In the genomic region with DNA sequence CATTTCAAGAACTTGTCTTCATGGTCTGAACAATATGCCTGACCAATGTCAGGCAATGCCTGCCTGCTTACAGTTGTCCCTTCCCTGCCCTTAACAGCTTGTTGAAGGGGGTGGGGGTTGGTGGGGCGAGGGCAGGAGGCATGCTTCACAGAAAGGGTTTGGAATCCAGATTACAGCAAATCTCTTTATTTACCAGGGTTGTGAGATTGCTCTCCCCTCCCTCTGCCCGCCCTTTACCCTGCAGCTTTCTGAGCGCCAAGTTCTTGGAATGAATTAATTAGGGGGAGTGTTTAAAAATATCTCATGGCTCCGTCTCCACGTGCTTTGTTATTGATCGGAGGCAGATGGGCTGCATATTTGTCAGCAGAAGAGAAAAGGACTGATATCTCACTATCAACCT, we compare ENCODE assay signal across 12 mouse cellular contexts. TPM values are rescaled to one million over a fixed set of nuclear protein-coding genes. Genes with fewer than 3 reads are reported as not detected.
DNase-seq lines count a peak whose midpoint lies in the region; ATAC-seq lines count a peak whose summit lies in the region.
"Had no signal": no experiment of that assay in that cellular context is flagged by ENCODE, and none has a peak within 500 bp of the region (broad histone marks: within the 10 kb centered on the region; RNA-seq: fewer than 3 reads in every experiment).

No protein-coding gene starts in this region.

- H3K27me3 ChIP-seq in heart, embryonic 14.5 days (ENCODE audit: control insufficient read depth, insufficient read depth, low read length) = peaks cover 26% of the 10 kb centered on the region
- peaks cover 26% of the 10 kb centered on the region for H3K27me3 ChIP-seq in heart, embryonic 10.5 days (ENCODE audit: insufficient read depth, poor library complexity, severe bottlenecking)
- peaks cover 9% of the 10 kb centered on the region; the same call in 1 of the 2 replicates for H3K27me3 ChIP-seq in hindbrain, embryonic 12.5 days
- no peaks in the 10 kb centered on the region for H3K27me3 ChIP-seq in midbrain, embryonic 16.5 days (ENCODE audit: control insufficient read depth, insufficient read depth, low read depth, low read length)
- H3K27me3 ChIP-seq in kidney, embryonic 14.5 days (ENCODE audit: control insufficient read depth, insufficient read depth, low read length) = peaks cover 23% of the 10 kb centered on the region

- 25% methylated on average over 6 of the region's 6 CpGs for WGBS in heart, embryonic 14.5 days
- 21% methylated on average over 6 of the region's 6 CpGs for WGBS in heart, embryonic 10.5 days
- 20% methylated on average over 6 of the region's 6 CpGs for WGBS in hindbrain, embryonic 12.5 days
- 7% methylated on average over 6 of the region's 6 CpGs for WGBS in midbrain, embryonic 16.5 days
- 39% methylated on average over 6 of the region's 6 CpGs for WGBS in kidney, embryonic 14.5 days

- peaks cover 2 to 3% of the 10 kb centered on the region in 2 experiments; a peak in 1 of 4 replicates for H3K4me1 ChIP-seq in heart, embryonic 14.5 days (ENCODE audit: control insufficient read depth in 2 of 2, insufficient read depth in 2 of 2, low read length in 2 of 2)
- peaks cover 19% of the 10 kb centered on the region for H3K4me1 ChIP-seq in heart, embryonic 10.5 days
- peaks cover 48% of the 10 kb centered on the region for H3K4me1 ChIP-seq in hindbrain, embryonic 12.5 days
- H3K4me1 ChIP-seq in midbrain, embryonic 16.5 days (ENCODE audit: control insufficient read depth, insufficient read depth, low read length) = peaks cover 40% of the 10 kb centered on the region
- peaks cover 4% of the 10 kb centered on the region; the same call in 1 of the 2 replicates for H3K4me1 ChIP-seq in kidney, embryonic 14.5 days (ENCODE audit: control insufficient read depth, insufficient read depth, low read length)

- H3K4me2 ChIP-seq in heart, embryonic 14.5 days (ENCODE audit: low read length) = 0 out of 2 replicates have a peak overlapping the region, but pooled peaks have one; percentile 14
- peak overlapping the region; percentile 72 for H3K4me2 ChIP-seq in hindbrain, embryonic 12.5 days (replicated peaks)
- H3K4me2 ChIP-seq in midbrain, embryonic 16.5 days (ENCODE audit: low read length) = peak overlapping the region; percentile 77
- no peak overlapping the region for H3K4me2 ChIP-seq in kidney, embryonic 14.5 days (replicated peaks; ENCODE audit: low read depth, low read length)

- no peak for DNase-seq in heart, embryonic 10.5 days (ENCODE audit: low spot score)
- DNase-seq in embryo, embryonic 11 days = peak; percentile 39
- no peak for DNase-seq in cerebellum, postnatal 36 days
- DNase-seq in gastrocnemius, postnatal 25 days = no peak
- DNase-seq: B cell, adult 2 months; cerebellum, postnatal 14 days had no signal

- H3K36me3 ChIP-seq in heart, embryonic 14.5 days (ENCODE audit: control insufficient read depth, insufficient read depth, low read length) = no peaks in the 10 kb centered on the region
- no peaks in the 10 kb centered on the region for H3K36me3 ChIP-seq in heart, embryonic 10.5 days
- no peaks in the 10 kb centered on the region for H3K36me3 ChIP-seq in hindbrain, embryonic 12.5 days
- H3K36me3 ChIP-seq in midbrain, embryonic 16.5 days (ENCODE audit: control insufficient read depth, insufficient read depth, low read length) = no peaks in the 10 kb centered on the region
- no peaks in the 10 kb centered on the region for H3K36me3 ChIP-seq in kidney, embryonic 14.5 days (ENCODE audit: control insufficient read depth, insufficient read depth, low read length)
- H3K36me3 ChIP-seq: G1E had no signal

- H3K9ac ChIP-seq in heart, embryonic 14.5 days (ENCODE audit: low read length) = no peak overlapping the region
- no peak overlapping the region for H3K9ac ChIP-seq in hindbrain, embryonic 12.5 days
- no peak overlapping the region for H3K9ac ChIP-seq in midbrain, embryonic 16.5 days (ENCODE audit: low read depth, low read length)
- H3K9ac ChIP-seq in kidney, embryonic 14.5 days (ENCODE audit: low read depth, low read length) = no peak overlapping the region

- no peak for ATAC-seq in heart, embryonic 14.5 days (ENCODE audit: insufficient number of reproducible peaks, insufficient read depth, low FRiP score, low read depth)
- peak; percentile 7; the same call in 1 of the 2 replicates for ATAC-seq in hindbrain, embryonic 12.5 days (ENCODE audit: low FRiP score)
- ATAC-seq in midbrain, embryonic 16.5 days = no peak
- ATAC-seq in kidney, embryonic 14.5 days (ENCODE audit: low FRiP score, low TSS enrichment) = no peak

- H3K9me3 ChIP-seq in heart, embryonic 14.5 days (ENCODE audit: control insufficient read depth, low read length) = no peaks in the 10 kb centered on the region
- no peaks in the 10 kb centered on the region for H3K9me3 ChIP-seq in heart, embryonic 10.5 days
- no peaks in the 10 kb centered on the region for H3K9me3 ChIP-seq in hindbrain, embryonic 12.5 days (replicated peaks)
- H3K9me3 ChIP-seq in midbrain, embryonic 16.5 days (replicated peaks; ENCODE audit: control insufficient read depth, low read length, poor library complexity, severe bottlenecking) = no peaks in the 10 kb centered on the region
- no peaks in the 10 kb centered on the region for H3K9me3 ChIP-seq in kidney, embryonic 14.5 days (ENCODE audit: control insufficient read depth, low read length)

- H3K27ac ChIP-seq in heart, embryonic 14.5 days (replicated peaks in 1 of 2; ENCODE audit: control insufficient read depth in 1 of 2, insufficient read depth in 1 of 2, low read depth in 2 of 2, low read length in 2 of 2) = no peak overlapping the region
- H3K27ac ChIP-seq in heart, embryonic 10.5 days = no peak overlapping the region
- H3K27ac ChIP-seq in hindbrain, embryonic 12.5 days = peak overlapping the region; percentile 84
- peak overlapping the region; percentile 69 for H3K27ac ChIP-seq in midbrain, embryonic 16.5 days (ENCODE audit: low read length)
- no peak overlapping the region for H3K27ac ChIP-seq in kidney, embryonic 14.5 days (ENCODE audit: low read depth, low read length)

- H3K4me3 ChIP-seq in heart, embryonic 14.5 days (ENCODE audit: control insufficient read depth in 1 of 2, insufficient read depth in 1 of 2, low read depth in 1 of 2, low read length in 2 of 2) = no peak overlapping the region
- H3K4me3 ChIP-seq in heart, embryonic 10.5 days = no peak overlapping the region
- H3K4me3 ChIP-seq in hindbrain, embryonic 12.5 days = no peak overlapping the region
- H3K4me3 ChIP-seq in midbrain, embryonic 16.5 days (ENCODE audit: low read depth, low read length) = no peak overlapping the region
- no peak overlapping the region for H3K4me3 ChIP-seq in kidney, embryonic 14.5 days (ENCODE audit: low read length)
- H3K4me3 ChIP-seq: myocyte had no signal

RNA-seq across cellular contexts. Expression of gene Slc1a2, which starts 4.9 kb away (rescaled TPM):
- polyA plus RNA-seq in heart, embryonic 14.5 days (2014; fragmentation: Nextera tagmentation; extraction: Ambion mirVana) = 0.28 and 0.32 TPM in 2 replicates
- 0.21 and 0.40 TPM in 2 replicates for polyA plus RNA-seq in heart, embryonic 10.5 days (2016; fragmentation: Nextera tagmentation; extraction: Ambion mirVana)
- 15.3 and 17.4 TPM in 2 replicates for polyA plus RNA-seq in hindbrain, embryonic 12.5 days (2016; fragmentation: Nextera tagmentation; extraction: Ambion mirVana)
- 14.5 and 19.4 TPM in 2 replicates for polyA plus RNA-seq in midbrain, embryonic 16.5 days (2015; fragmentation: Nextera tagmentation; extraction: Ambion mirVana)
- 0.04 and 0.14 TPM in 2 replicates for polyA plus RNA-seq in kidney, embryonic 14.5 days (2014; fragmentation: Nextera tagmentation; extraction: Ambion mirVana)
- under 1 TPM; 0.05 to 0.69 TPM for total RNA-seq in gastrocnemius, postnatal 25 days (2021)
- polyA plus RNA-seq: G1E had no signal

Comparison
In these comparisons a context has a peak if more than half of its experiments do, and no peak if none do; other contexts are left out.
1. H3K27ac ChIP-seq: peak in hindbrain, embryonic 12.5 days (single experiment) and midbrain, embryonic 16.5 days (single experiment); none in heart, embryonic 14.5 days (0 of 2), heart, embryonic 10.5 days (single experiment) and kidney, embryonic 14.5 days (single experiment).
2. RNA of gene Slc1a2, which starts 4.9 kb away (polyA plus RNA-seq): 15.3 to 17.4 TPM in hindbrain, embryonic 12.5 days and 14.5 to 19.4 TPM in midbrain, embryonic 16.5 days; 0.21 to 0.40 TPM in heart, embryonic 10.5 days, 0.28 to 0.32 TPM in heart, embryonic 14.5 days and 0.04 to 0.14 TPM in kidney, embryonic 14.5 days; every median in the first group is over 10 times any median in the second.